Mouse (Mus musculus) testis, postnatal 10 days (tissue): Measurements from ENCODE around the gene Zmynd8.

Source experiments
- DNase-seq: peaks from one replicate; pipeline ENCODE4 v3.0.0; 2021; ENCODE audit warnings: low spot score

Zmynd8 gene

DNA sequence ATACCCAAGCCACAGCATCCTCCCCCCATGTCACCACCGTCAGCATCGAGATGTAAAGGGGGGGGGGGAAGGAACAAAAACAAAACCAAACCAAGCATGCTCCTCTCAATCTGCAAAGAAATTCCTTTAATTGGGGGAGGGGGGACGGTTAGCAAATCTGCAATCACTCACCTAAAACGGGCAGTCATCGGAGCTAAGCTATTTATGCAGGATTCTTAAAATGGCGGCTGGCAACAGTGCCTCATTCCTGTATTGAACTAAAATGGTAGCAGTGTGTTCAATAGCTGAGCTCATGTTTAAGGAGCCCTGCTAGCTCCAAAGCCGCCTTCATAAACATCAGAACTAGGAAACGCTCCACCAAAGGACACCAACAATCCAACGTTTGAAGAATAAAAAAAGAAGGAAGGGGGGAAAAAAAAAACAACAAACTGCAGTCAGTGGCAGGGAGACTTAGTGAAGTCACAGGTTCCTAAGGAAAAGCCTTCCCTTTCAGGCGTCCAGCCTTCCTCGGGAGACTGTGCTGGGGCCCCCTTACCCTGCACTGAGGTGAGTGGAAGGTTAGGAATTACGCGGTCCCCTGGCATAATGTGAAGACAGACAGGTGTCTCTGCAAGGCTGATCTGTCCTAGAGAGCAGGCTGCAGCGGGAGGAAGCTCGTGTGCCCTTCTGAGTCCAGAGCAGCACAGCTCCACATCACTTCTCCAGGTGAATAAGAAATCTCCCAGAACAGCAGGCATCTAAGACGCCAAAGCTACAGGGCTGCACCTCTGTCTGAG lies 19.2 kb downstream of the Zmynd8 start:
- no peak for DNase-seq

DNA sequence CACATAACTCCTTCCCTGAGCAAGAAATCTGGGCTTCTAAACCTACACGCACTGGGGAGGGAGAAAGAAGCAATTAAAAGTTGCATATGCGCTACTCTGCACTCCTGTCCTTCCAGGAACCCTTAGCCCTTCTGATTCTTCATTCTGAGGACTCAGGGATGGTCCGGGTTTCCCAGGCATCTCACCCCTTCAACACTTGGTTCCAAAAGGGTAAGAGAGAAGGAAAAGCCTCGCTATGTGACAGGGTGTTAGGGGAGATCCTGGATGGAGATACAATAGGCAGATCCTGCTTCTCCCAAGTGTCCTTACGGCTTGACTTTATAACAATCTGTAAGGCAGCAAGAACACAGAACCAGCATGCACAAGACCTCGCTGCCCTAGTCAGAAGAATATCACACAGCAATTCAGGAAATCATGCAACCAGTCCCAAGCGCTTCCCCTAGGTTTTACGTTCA lies 19.9 kb downstream of the Zmynd8 start:
- DNase-seq = no peak

GRCm38 (mm10) chr2:165878021-165878585 lies 20.7 kb downstream of the Zmynd8 start:
- DNase-seq = no peak

DNA sequence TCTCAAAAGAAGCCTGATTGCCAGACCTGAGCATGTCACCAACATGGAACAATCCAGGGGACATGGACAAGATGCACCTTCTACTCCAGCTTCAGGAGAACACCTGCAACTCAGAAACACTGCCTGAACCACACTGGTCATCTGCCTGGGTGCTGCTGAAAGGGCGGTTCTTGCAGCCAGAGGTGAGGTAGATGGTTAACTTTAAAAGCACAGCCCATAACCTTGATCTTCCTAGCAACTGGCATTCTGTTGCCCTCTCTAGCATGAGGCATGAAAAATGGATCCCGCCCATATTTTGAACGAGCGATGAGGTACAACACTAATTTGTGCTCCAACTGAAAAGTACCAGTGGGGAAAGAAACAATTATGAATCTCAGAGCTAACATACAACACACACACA lies 21.6 kb downstream of the Zmynd8 start:
- no peak for DNase-seq

GRCm38 (mm10) chr2:165876201-165876918 lies 22.5 kb downstream of the Zmynd8 start:
- no peak for DNase-seq

DNA sequence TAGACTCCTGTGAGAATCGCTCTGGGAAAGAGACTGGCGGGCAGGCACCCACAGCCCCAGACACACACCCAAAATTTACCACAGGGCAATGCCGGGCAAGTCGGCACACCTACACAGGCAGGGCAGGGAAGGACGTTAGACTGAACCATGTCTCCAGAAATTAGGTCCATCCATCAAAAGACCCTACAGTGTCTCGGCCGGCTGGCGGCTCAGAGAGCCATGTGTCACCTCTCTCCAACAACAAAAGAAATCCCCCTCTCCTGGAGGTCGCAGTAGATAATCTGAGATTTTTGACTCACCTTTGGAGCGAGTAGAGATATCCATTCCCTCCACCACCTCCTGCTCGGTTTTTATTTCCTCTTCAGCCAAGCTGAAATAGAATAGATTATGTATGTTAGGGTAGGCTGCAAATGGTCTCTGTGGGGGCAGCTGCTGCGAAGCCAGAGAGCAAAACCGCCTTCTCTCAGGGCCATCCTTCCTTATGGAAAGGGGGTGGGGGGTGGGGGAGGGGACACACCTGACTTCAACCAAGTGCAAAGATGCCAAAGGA lies 23.3 kb downstream of the Zmynd8 start:
- DNase-seq = no peak

- peak; percentile 82 for DNase-seq
Observed at GRCm38 (mm10) chr2:165874461-165875339, 24.1 kb downstream of the Zmynd8 start.

DNA sequence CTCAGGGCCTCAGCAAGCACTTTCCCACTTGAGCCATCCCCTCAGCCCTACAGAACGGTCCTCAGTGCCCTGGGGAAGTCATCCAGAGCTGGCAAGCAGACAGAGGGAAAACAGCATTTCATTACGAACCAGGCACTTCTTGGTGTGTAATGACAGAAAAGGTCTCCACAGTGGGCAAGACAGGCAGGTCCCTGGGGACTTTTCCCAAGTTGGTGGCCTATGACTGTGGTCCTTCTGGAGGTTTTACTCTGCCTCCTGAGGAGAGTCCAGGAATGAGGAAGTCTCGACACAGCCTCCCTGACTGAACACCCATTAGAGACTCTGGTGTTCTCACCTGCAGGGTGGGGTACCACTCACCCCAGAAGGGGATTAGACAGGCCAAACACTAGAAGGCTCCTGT lies 25.0 kb downstream of the Zmynd8 start:
- peak; percentile 40 for DNase-seq

DNA sequence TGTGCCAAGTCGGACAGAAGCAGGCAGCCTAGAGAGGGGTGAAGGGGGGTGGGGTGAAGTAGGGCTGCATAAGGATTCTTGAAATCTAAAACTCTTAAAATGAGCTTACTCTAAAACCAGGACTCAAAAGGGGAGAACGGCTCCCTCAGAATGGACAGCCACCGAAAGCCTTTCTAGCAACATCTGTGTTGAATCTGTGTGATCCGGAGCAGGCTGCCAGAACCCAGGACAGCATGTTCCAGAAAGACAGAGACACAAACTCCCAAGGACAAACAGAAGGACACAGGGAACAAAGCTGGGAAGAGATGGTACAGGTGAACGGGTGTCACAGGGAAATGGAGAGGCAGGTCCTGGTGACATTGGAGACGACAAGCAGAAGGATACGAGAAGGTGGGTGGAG lies 25.6 kb downstream of the Zmynd8 start:
- peak; percentile 54 for DNase-seq

DNA sequence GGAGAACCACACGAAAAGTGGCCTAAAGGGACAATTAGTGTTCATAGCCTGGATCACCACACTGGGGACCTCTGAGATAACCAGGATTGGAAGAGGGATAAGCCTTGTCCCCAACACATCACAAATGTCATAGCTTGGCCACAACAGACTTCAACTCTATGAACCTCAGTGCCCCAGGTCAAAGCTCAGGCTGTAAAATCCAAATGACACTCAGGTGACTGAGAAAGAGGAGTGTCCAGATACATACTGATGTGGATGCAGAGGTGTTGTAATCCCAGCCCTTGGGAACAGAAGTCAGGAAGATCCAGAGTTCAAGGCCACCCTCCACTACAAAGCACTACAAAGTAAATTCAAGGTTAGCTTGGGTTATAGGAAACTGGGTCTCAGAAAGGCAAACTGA lies 29.6 kb downstream of the Zmynd8 start:
- DNase-seq = no peak

DNA sequence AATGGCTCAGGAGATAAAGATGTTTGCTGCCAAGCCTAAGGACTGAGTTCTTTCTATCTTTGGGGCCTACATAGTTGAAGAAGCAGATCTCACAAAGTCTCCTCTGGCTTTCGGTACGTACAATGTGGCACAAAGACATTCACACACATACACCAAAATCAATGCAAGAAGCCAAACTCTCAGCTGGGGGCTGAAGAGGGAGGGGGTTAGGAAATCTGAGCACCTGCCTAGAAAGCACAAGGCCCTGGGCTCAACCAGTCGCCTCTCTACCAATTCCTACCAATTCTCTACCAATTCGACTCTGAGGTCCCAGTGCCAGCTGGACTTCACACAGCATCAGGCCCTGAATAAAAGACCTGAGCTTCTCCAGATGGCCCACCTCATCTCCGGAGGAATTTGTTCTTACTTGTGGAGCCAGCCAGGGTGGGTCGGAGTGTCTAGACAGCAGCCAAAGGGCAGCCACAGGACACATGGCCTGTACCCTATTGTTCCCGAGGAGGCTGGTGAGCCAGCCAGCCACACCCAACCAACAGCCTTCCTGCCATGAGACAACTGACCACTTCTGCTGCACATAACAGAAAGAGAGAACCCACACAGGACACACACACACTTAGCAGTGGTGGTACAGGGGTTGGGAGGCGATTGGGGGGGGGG lies 30.2 kb downstream of the Zmynd8 start:
- DNase-seq = no peak

DNA sequence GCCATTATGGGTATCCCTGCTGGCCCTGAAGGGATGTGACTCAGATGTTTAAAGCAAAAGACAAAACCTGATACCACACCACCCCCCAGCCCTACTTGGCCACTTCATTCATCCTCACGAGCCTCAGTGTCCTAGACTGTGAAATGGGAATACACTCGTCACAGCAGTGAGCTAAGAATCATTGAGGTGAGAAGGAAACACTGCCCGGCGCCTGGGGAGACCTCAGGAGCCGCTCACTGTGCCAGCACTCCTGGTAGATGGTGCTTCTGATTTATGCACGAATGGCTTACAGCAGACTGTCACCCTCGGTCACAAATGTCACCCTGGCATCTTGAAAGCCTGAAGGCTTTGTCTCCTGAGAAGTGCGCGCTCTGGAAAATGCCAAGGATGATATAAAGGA lies 31.3 kb downstream of the Zmynd8 start:
- DNase-seq = no peak

- DNase-seq = no peak
Observed at GRCm38 (mm10) chr2:165866951-165867387, 31.8 kb downstream of the Zmynd8 start.

GRCm38 (mm10) chr2:165866412-165866811 lies 32.4 kb downstream of the Zmynd8 start:
- DNase-seq = no peak

GRCm38 (mm10) chr2:165864769-165865168 lies 34.0 kb downstream of the Zmynd8 start:
- DNase-seq = no peak

GRCm38 (mm10) chr2:165861683-165862594 lies 36.9 kb downstream of the Zmynd8 start:
- no peak for DNase-seq

GRCm38 (mm10) chr2:165860962-165861682 lies 37.7 kb downstream of the Zmynd8 start:
- DNase-seq = no peak

DNA sequence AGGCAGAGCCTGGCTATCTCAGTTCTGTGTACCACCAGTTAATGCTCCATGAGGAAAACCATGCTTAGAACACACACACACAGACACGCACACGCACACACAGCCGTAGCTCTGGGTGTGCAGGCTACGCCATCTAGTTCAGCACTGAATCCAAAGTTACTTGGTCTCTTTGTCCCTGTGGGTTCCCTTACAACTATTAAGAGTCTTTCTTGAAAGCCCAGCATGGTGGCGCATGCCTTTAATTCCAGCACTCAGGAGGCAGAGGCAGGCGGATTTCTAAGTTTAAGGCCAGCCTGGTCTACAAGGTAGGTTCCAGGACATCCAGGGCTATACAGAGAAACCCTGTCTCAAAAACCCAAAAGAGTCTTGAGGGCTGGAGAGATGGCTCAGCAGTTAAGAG lies 38.4 kb downstream of the Zmynd8 start:
- DNase-seq = no peak
